Mouse (Mus musculus): ENCODE data around the gene Cavin3. TPM values are rescaled to one million over a fixed set of nuclear protein-coding genes. Genes with fewer than 3 reads are reported as not detected.
"Not testable (repeated sequence)": the region's sequence is repeated elsewhere in the genome, so short reads cannot be mapped to it uniquely, and the experiment has no call there.

Cavin3 gene
- total RNA-seq, 2 experiments from 2014 or later: 17.9 to 18.7 TPM

DNA sequence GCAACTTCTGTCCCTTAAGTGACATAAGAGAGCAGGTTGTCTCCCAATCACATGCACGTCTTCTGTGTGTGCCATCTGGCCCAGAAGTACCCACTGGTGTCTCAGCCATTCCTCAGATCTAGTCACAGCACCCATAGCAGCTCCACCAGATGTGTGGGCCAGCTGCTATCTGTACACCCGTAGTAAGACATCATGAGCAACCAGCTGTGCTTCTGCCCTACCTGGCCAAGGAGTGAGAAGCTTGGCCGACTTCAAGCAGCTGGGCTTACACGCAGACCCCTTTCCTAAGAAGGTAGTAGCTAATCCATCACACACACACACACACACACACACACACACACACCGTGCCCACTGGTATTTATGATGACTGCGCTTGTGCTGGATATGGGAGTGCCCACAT is 2.9 kb downstream of the Cavin3 start:
- no peak overlapping the region for H3K4me3 ChIP-seq
- no peak for DNase-seq (ENCODE audit: extremely low spot score in 1 of 2, low spot score in 2 of 2)
- no peak for TF ChIP-seq CTCF (IDR thresholded peaks at IDR 0.05)
- intact Hi-C loops (cut with DNase I): loop anchor here (2.0 kb wide), 1 partner anchor 66 kb away; no protein-coding TSS in a partner anchor
- H3K27ac ChIP-seq: no peak overlapping the region; the same call in 1 of the 2 replicates

DNA sequence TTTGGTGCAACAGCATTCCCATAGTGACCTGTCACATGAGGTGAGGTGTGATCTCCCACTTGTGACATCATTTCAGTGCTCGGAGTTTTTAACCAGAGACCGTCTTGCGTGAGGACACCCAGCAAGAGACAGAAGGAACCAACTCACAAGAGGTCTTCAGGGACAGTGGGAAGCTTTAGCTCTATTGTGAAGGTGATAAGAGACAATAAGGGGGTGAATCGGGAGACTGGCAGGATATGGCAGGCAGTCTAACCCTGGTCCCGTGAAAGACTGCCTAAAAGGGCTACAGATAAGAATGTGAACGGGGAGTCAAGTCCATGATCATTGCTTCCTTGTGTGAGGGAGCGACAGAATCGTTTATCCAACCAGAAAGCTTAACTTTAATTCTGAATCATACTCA is 3.8 kb downstream of the Cavin3 start:
- Histone ChIP-seq H3K27ac (no peak overlapping the region; the same call in 1 of the 2 replicates), H3K4me3 (no peak overlapping the region)
- intact Hi-C loops (cut with DNase I): loop anchor here (2.0 kb wide), 1 partner anchor 66 kb away; no protein-coding TSS in a partner anchor
- TF ChIP-seq CTCF (IDR thresholded peaks at IDR 0.05): no peak
- DNase-seq (ENCODE audit: extremely low spot score in 1 of 2, low spot score in 2 of 2): no peak

DNA sequence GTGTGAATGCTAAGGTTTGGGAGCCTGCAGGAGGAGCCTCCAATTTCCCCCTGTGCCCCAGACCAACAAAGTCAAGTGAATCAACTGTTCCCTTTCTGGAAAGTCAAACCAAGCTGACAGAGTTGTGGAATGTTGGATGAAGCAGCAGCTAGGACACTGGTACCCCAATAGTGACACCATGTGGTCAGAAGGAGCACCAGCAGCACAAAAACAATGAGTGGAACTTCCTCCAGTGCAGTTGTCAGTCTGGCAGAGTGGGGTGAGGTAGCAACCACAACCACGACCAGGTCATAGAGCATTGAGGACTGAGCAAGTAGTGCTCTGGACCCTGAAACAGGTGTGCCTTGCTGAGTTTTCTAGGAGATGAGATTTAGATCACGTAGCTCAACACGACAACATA is 4.3 kb downstream of the Cavin3 start:
- intact Hi-C loops (cut with DNase I): loop anchor here (1.0 to 2.0 kb wide), 3 partner anchors 37 to 307 kb away; no protein-coding TSS in a partner anchor
- TF ChIP-seq CTCF (IDR thresholded peaks at IDR 0.05): peak; percentile 75
- peak; percentile 53 to 60 for DNase-seq (ENCODE audit: extremely low spot score in 1 of 2, low spot score in 2 of 2)
- Histone ChIP-seq H3K27ac (no peak overlapping the region; the same call in 1 of the 2 replicates), H3K4me3 (no peak overlapping the region)

DNA sequence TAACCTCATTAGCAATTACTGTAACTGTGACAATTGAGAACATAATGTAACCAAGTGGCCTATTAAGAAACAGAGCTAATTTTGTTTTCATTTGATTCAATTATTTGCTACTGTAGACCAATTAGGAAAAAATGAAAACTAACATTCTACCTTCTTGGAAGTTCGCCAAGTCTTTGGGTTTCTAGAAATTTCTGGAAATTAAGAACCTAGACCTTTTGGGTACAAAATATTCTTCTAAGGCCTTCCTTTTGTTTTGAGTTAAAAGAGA is 4.7 kb downstream of the Cavin3 start:
- no peak overlapping the region for H3K4me3 ChIP-seq
- TF ChIP-seq CTCF (IDR thresholded peaks at IDR 0.05): no peak
- no peak overlapping the region for H3K27ac ChIP-seq
- no peak for DNase-seq (ENCODE audit: extremely low spot score in 1 of 2, low spot score in 2 of 2)
- intact Hi-C loops (cut with DNase I): loop anchor here (1.0 to 2.0 kb wide), 2 partner anchors 38 to 307 kb away; no protein-coding TSS in a partner anchor

DNA sequence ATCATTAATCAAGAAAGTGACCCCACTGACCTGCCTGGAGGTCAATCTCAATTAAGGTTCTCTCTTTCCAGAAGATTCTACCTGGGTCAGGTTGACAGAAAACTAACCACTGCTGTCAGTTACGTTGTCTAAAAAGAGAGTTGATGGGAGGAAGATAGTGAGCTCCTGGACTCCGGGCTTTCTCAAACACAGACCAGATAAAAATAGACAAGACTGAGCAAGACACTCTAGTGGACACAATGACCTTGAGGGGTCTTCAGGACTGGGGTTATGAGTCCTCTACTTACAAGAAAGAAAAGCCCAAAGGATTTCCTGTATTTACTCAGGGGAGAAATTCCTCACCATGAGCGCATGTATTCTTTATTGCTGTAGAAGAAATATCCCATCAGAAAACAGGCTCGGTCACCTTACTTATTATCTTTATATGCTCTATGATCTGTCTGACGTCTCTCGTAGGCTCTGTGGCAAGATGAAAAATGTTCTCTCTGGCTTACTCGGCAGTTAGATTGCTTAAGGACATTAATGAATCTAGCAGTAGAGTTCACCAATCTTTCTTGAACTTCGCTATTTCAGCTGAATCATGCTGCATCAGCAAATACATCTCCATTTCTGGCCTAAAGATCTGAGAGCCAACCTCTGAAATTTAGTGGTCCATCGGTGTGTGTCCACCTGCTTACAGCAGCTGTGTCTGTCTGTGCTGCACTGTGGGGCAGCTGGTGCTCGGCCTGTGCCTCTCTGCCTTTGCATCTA is 5.2 kb downstream of the Cavin3 start:
- intact Hi-C loops (cut with DNase I): loop anchor here (1.0 to 2.0 kb wide), 2 partner anchors 38 to 306 kb away; no protein-coding TSS in a partner anchor
- no peak for DNase-seq (ENCODE audit: extremely low spot score in 1 of 2, low spot score in 2 of 2)
- Histone ChIP-seq H3K4me3 (no peak overlapping the region), H3K27ac (no peak overlapping the region)
- TF ChIP-seq CTCF (IDR thresholded peaks at IDR 0.05): no peak

DNA sequence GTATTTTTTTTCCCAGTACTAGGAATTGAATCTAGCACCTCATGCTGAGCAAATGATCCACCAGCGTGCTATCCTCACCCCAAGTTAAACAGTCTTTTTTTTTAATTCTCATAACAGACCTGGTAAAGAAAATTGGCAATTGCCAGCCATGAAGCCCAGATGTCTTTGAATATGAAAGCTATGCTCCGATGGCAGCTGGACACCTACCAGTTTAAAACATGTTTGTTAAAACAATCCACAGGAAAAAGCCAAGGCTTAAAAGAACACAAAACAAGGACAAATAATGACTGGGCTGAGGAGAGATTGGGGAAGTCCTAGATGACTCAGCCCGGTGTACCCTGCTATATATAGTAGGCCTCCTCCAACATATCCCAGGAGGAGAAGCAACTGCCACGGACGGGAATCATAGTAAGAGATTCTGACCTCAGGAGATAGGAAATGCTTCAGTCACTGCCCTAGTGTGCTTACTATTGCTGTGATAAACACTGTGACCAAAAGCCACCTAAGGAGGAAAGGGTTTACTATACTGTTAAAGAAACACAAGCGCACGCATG is 6.6 kb downstream of the Cavin3 start:
- H3K27ac ChIP-seq: peak overlapping the region; percentile 4; the same call in 1 of the 2 replicates
- intact Hi-C loops (cut with DNase I): no loop called here
- no peak for TF ChIP-seq CTCF (IDR thresholded peaks at IDR 0.05)
- H3K4me3 ChIP-seq: no peak overlapping the region
- DNase-seq (ENCODE audit: extremely low spot score in 1 of 2, low spot score in 2 of 2): no peak

DNA sequence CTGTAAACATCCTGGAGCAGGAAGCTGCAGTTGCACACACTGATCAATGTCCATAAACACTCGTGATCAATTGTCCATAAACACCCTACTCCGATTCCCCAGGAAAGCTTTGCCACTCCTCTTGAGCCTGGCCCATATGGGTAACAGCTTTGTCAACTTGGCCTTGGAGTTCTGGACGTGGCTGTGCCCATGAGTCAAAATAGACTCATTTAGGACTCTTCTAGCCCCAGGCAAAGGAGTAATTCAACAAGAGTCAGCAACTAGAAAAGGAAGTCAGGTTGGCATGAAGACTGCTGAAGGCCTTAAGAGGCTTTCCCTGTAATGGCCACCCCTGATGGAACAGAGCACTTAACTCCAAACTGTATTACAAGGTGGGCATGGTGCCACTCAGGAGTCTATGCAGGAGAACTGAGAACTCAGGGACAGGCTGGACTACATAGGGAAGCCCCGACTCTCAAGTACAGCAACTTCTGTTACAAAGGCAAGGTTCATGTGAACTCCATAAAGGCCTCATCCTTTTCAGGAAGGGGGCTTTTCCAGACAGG is 7.3 kb downstream of the Cavin3 start:
- TF ChIP-seq CTCF (IDR thresholded peaks at IDR 0.05): no peak
- intact Hi-C loops (cut with DNase I): no loop called here
- H3K27ac ChIP-seq: peak overlapping the region; percentile 4; the same call in 1 of the 2 replicates
- no peak for DNase-seq (ENCODE audit: extremely low spot score in 1 of 2, low spot score in 2 of 2)
- no peak overlapping the region for H3K4me3 ChIP-seq

DNA sequence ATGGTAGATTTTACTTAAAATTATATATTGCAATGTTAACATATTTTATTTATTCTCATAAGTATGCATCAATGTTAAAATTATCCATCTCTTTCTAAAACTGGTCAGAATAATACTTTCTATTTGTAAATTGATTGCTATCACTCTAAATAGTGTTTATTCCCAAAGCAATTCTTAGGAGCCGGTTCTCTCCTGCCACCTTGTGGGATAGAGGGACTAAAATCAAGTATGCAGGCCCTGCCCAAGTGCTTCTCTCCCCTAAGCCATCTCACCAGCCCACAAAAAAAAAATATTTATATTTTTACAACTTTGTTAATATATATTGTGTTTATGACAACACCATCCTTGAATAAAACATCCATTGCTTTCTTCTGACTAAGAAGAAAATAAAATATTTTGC is 9.5 kb downstream of the Cavin3 start:
- Histone ChIP-seq H3K4me3 (no peak overlapping the region), H3K27ac (no peak overlapping the region)
- TF ChIP-seq CTCF (IDR thresholded peaks at IDR 0.05): peak; percentile 60
- no peak for DNase-seq (ENCODE audit: extremely low spot score in 1 of 2, low spot score in 2 of 2)
- intact Hi-C loops (cut with DNase I): no loop called here

DNA sequence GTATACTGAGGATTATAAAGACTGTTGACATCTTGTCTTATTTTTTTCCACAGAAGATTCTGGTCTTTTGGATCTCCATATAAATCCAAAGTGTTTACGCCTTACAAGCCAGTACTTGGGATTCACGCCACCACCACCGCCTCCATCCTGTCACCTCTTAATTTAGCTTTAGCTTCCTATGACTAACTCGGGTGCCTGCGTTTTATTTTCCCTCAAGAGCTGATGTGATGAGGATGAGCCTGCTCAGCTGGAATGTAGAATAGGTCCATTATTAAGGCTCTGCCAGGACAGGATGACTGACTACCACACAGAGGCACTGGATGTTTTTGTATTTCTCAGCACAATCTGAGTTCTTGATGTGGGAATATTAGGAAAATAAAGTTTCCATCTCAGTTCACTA is 16.6 kb downstream of the Cavin3 start:
- peak overlapping the region; percentile 70 for H3K27ac ChIP-seq
- DNase-seq (ENCODE audit: extremely low spot score in 1 of 2, low spot score in 2 of 2): peak; percentile 60 to 63
- intact Hi-C loops (cut with DNase I): loop anchor here (1.0 kb wide), 1 partner anchor 22 kb away; no protein-coding TSS in a partner anchor
- H3K4me3 ChIP-seq: not testable (repeated sequence)

DNA sequence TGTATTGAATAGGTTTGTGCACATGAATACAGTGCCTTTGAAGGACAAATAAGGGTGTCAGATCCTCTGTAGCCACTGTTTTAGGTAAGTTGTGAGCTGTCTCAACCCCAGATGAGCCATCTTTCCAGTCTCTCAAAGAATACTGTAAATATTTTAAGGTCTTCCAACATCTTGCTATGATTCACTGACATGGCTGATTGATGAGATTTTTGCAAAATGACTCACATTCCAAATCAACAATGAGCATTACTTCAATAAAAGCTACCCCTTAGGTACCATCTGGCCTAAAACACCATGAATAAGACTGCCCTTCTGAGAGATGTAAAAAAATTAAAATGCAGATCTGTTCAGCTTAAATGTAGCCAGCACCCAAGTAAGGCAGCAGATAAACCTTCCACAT is 23.6 kb downstream of the Cavin3 start:
- no peak for DNase-seq (ENCODE audit: extremely low spot score in 1 of 2, low spot score in 2 of 2)
- no peak overlapping the region for H3K27ac ChIP-seq
- no peak for TF ChIP-seq CTCF (IDR thresholded peaks at IDR 0.05)
- intact Hi-C loops (cut with DNase I): no loop called here
- H3K4me3 ChIP-seq: no peak overlapping the region

DNA sequence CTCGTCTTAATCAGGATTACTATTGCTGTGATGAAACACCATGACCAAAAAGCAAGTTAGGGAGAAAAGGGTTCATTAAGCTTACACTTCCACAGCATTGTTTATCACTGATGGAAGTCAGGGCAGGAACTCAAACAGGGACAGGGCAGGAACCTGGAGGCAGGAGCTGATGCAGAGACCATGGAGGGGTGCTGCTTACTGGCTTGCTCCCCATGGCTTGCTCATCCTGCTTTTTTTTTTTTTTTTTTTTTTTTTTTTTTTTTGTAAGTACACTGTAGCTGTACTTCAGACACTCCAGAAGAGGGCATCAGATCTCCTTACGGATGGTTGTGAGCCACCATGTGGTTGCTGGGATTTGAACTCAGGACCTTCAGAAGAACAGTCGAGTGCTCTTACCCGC is 28.8 kb downstream of the Cavin3 start:
- H3K4me3 ChIP-seq; H3K27ac ChIP-seq; intact Hi-C loops (cut with DNase I); DNase-seq (ENCODE audit: extremely low spot score in 1 of 2, low spot score in 2 of 2): not testable (repeated sequence)

DNA sequence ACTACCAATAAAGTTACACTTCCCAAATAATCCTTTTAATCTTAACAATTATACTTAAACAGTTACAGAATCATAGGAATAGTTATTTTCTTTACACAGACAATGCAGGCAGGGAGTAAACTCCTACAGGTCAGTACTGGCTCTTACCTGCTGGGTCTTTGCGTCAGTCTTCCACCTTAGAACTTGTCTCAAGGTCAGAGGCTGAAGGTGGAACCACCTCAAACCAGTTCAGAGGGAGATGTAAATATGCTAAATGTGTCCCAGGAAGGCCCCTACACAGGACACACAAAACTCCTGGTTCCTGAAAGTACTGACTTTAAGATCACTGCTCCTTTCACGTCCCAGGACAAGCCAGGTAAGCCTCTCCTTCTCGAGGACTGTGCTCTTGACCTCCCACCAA is 37.0 kb downstream of the Cavin3 start:
- no peak for DNase-seq (ENCODE audit: extremely low spot score in 1 of 2, low spot score in 2 of 2)
- no peak overlapping the region for H3K27ac ChIP-seq
- no peak for TF ChIP-seq CTCF (IDR thresholded peaks at IDR 0.05)
- intact Hi-C loops (cut with DNase I): no loop called here
- H3K4me3 ChIP-seq: no peak overlapping the region

Measured in left cerebral cortex, adult 2 months (tissue).